Mouse (Mus musculus) left cerebral cortex, adult 9 months (tissue): ENCODE measurements at regions not wholly inside any gene's neighbourhood (a gene's known extent, or its start where the extent isn't known, plus 50 kb on each side); places are given as distances from the start of the nearest gene placed in this dataset.

ENCODE experiments used
- DNase-seq, 2 experiments: peaks; one replicate each; pipeline ENCODE4 v3.0.0; 2022; ENCODE audit warnings: low spot score in 2 of 2

DNA sequence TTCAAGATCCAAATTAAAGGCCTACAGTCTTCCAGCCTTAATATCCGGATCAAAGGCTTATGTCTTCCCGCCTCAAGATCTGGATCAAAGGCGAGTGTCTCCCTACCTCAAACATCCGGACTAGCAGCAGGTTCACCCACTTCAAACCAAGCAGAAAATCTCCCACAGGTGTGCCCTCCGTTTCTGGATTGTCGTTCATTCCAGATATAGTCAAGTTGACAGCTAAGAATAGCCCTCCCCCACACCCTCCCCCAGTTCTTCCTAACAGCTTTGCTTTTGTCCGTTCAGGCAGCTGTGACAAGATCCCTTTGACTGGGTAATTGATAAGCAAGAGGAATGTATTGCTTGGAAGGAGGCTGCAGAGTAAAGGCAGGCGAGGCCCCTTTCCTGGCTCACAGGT, 118.3 kb upstream of the Serp2 start:
- DNase-seq: no peak

DNA sequence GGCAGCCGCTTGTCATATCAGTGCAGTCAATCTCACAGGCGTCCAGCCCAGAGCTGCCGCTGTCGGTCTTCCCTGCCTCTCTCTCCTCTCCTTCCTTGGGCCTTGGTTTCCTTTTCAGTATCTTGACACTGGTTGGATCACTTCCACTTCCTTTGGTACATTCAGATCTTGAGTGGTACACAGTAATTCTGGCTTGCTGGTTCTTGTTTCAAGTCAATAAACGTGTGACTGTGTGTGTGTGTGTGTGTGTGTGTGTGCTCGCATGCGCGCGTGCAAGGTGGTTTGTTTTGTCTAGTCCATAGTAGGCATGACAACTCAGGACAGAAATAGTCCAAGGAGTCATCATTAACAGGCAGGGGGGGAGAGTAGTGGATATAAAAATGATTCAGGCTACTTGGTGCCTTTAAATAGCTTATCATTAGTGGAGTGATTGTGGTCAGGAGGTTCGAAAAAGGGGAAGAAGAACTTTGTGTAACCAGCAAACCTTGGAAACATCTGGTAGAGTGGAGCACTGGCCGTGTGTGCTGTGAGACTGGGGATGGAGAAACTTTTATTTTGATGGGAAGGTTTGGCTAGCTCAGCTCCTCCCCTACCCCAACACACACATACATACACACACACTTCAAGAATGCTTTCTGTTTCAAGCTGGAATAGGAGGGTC, 117.1 kb upstream of the Serp2 start:
- no peak for DNase-seq

DNA sequence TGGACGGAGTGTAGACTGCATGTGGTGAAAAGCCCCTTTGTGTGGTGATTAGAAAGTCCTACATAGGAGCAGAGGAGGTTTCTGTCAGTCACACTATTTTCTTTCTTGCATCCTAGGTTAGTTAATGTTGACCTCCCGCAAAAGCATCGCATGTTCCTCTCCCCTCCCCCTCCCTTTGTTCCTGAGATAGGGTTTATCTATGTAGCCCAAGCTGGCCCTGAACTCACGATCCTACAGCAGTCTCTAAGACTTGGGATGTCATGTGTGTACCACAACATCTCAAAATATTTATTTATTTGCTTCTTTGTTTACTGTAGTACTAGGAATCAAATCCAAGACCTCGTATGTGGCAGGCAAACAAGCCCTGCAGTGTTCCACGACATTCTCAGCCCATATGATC, 116.2 kb upstream of the Serp2 start:
- DNase-seq: no peak

DNA sequence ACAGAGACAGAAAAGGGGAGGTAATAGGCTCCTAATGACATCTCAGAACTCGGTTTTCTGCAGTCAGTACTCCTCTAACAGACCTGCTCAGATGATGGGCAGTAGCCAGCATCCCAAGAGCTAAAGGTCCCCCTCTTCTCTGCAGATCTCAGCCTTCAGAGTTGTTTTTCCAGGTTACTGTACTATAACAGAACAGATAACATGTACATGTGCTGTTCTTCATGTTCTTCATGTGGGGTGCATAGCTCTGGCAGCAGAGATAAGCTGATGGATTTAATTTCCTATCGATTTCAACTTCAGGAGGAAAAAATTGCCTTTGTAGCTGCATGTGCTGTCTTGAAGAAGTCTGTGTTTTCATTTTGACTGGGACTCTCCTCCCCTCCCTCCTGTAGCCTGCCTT, 115.8 kb upstream of the Serp2 start:
- DNase-seq: no peak

DNA sequence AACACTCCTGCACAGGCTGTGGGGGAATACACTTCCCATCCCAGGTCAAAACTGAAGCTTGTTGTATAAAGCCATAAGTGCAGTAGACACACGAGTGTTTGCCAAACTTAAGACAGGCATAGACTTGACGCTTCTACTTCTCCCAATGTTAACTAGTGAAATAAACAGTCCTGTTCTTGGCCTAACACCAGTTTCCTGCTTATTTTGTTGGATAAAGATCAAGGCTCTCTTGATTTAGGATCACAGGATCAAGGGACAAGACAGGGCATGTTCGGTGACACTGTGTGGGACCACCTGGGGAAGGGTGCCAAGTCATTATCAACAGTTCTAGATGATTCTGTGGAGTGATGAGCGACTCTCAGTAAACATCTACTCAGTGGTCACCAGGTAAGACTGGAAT, 114.3 kb upstream of the Serp2 start:
- no peak for DNase-seq

DNA sequence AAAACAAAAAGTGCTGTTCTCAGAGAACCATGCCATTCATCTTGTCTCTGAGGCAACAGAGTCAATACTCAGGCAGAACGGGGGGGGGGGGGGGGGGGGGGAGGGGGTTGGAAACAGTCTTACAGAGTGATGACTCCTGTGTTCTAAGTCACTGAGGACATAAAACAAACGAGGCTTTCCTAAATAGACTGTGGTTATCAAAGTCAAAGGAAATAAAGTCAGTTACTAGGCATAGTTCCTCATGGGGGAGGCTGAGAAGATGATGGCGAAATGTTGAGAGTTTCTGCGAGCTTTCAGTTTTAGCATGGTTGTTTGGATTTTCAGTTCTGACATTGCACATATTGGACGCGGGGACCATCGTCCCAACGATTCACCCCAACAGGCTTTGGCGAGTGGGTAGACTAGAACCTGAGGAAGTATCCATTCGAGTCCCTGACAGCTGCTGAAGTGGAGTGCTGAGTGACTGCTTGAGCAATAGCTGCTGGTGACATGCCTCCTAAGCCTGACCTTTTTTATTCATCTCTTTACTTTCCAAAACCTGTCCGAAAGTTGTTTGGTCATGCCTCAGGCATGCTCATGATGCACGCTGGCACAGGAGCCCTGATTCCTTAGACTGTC, 109.2 kb upstream of the Serp2 start:
- no peak for DNase-seq

DNA sequence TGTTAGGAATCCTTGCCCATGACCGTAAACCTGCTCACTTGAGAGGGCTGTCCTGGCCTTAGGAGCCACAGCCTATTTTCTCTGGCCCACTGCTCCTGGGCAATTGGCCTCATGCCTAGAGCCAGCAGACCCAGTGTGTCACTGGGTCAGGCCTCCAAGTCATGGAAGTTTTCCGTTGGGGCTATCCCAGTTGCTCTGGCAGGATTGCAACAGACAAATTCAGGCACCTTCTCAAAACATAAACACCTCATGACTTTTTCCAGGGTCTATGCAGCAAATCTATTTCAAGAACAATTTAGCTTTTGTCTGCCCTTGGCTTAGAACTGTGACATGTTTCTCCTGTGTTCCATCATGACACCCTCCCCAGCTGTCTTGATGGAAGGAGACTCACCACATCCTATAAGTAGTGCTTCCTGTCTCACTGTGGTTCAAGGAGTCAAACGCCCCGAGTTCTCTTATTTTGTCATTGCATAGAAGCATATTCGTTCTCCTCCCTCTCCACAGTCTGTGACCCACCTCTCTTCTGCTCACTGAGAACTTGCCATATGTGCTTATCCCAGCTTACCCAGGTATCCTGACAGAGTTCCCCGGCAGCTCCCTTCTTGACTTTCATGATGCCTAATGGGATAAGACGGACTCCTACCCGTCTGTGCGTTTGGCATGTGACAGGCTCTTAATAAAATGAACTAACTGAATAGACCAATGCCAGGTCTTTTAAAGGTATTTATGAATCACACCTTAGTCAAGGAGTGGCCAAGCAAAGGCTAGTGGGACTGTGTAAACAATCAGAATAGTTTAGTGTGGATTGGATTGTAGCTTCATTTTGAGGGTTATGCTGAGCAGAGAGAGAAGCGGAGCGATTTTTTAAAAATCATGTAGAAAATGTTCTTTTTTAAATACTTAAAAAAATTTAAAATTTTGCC, 108.2 kb upstream of the Serp2 start:
- no peak for DNase-seq

DNA sequence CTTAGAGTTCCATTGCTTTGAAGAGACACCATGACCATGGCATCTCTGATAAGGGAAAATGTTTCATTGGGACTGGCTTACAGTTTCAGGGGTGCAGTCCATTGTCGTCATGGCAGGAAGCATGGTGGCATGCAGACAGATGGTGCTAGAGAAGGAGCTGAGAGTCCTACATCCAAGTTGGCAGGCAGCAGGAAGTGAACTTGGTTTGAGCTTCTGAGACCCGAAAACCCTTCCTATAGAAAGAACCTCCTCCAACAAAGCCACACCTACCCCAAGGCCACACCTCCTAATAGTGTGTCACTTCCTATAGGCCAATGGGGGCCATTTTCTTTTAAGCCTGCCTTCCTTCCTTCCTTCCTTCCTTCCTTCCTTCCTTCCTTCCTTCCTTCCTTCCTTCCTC, 107.1 kb upstream of the Serp2 start:
- DNase-seq: no peak

DNA sequence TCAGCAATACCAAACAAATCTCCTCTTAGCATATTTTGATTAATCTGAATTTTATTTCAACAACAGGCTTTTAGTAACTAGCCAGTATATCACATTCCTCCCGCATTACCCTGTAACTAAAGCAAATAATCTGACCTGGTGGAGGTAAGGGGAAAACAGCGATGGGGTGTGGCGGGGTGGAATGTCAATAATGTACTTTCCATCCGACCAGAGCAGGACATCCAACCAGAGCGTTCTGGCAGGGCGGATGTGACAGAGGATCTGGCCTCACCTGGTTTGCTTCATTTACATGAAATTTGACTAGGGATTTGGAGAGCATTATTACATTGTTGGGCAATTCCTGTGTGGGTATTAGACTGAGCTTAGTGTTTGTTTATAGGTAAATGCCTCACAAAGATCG, 106.2 kb upstream of the Serp2 start:
- no peak for DNase-seq

DNA sequence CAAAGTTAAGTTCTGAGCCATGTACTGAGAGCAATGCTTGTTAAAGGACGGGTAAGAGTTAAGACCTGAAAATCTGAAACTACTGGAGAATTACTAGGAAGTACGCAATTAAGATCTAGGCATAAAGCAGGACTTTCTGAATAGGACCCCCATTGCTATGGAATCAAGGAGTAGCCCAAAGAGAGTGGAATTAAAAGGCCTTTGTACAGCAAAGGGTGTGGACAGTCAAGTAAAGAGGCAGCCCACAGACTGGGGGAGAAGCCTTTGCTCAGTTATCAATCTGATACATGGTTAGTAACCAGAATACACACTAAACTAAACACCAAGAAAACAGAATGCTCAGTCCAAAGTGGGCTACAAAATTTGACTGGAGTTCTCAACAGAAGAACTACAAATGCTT, 104.2 kb upstream of the Serp2 start:
- DNase-seq: no peak

DNA sequence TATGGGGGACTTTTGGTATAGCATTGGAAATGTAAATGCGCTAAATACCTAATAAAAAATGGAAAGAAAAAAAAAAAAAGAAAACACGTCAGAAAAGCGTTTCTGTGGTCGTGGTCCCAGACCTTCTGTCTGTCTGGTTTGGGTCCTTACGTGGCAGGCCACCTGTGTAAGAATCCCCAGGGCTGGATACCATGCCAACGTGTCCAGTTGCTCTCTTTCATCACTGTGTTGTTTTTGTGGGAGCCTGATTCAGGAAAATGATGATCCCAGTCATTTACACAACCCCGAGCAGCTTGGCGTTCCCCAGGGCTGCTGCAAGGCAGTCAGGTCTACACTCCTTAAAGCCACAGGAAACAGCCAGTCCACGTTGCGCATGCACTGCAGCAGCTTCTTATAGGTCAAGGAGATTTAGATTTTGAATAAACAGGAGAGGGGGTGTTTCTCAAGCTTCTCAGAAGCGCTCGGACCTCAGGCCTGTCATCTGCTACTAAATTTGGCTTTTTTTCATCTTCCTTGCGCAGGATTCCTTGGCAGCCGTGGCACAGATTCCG, 102.3 kb upstream of the Serp2 start:
- peak in 1 of 2 experiments; percentile 26 for DNase-seq

DNA sequence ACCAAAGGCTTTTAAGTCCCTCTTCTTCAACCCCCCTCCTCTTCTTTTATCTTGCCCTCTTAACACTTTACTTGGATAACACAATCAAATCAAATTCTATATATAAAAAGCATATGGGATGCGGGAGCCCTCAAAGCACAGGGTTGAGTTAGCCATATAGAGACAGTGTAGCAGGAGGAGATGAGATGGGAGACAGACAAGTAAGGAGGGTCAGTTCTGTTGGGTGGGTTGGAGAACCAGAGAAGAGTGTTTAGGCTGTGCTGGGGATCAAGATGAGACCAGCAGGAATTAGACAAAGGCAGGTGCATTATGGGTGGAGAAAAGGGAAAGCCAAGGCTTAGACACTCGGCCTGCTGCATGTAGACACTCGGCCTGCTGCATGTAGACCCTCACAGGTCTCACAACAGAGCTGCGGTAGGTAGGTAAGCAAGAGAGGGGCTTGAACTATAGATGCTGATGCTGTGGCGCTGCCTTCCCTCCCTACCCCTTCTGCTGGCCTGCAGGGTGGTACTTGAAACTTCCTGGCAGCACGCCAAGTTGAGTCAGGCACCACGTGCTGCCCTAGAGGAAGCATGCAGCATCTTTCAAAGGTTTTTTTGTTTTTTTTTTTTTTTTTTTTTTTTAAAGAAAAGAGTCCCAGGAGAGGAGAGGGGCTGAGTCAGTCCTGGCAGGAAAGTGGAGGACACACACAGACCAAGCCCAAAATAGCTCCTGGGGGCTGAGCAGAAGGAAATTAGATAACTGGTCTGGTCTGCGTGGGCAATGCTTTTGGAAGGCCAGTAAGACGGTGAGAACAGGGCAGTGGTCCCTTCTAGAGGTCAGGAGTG, 101.3 kb upstream of the Serp2 start:
- no peak for DNase-seq

DNA sequence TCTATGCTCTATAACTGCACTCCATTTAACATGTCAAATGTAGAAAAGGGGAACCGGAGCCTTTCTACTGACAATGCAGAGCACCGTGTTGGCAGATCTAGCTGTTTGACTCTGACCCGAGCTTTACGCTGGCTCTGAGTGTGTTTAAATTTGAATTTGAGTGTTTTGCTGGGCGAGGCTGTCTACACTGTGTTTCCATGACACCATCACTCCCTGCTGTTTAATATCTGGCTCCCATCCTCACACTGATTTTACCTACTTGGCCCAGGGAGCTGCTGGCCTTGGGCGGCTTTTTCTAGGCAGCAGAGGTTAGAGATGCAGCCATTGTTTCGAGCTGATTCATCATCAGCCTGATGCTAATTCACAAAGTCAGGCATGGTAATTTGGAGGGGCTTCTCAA, 100.7 kb upstream of the Serp2 start:
- DNase-seq: no peak

DNA sequence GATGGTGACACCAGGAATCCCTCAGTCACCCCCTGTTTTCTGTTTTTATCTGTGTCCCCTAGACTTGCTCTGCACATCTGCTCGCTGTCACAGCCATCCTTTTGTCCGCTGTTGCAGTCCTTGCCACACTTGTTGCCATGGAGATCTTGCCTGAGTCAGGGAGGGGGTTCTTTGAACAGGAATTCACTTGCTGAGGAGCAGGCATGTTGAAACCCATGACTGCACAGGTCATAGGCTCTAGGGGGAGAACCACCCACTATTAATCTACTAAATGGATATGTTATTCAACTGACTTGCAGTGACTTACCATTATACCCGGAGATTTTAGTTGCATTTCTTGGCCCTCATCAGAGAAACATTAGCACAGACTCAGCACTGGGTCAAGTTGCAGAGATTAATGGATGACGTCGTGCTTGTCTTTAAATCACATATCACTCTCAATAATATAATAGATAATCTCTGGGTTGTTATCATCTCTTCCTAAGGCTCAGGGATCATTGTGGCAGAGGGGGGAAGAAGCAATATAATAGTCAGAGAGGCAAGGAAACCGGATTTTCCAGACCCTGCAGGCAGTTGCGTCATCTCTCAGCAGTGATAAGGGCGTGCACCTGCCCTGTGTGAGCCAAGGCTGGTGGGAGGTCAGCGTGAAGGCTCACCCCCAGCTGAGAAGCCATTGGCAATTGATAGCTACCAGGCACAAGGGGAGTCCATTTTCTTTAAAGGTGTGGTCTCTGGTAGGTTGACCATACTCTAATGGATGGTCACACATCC, 95.9 kb upstream of the Serp2 start:
- no peak for DNase-seq

DNA sequence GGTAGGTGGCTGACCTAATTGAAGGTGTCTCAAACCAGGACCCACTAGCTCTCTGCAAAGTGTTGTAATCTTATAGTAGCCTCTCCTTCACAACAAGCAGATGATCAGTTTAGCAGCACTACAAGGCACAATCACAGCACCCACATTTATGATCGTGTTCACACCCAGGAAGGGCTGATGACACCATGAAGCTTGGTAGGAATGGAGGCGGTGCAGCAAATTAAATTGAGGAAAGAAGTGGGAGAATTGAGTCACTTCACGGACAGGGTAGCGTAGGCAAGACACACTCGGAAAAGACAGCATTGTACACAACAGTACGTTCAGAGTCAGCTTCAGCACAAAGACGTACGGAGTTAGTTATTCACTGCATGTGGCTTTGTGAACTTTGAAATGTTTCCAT, 94.4 kb upstream of the Serp2 start:
- DNase-seq: peak; percentile 47 to 67

DNA sequence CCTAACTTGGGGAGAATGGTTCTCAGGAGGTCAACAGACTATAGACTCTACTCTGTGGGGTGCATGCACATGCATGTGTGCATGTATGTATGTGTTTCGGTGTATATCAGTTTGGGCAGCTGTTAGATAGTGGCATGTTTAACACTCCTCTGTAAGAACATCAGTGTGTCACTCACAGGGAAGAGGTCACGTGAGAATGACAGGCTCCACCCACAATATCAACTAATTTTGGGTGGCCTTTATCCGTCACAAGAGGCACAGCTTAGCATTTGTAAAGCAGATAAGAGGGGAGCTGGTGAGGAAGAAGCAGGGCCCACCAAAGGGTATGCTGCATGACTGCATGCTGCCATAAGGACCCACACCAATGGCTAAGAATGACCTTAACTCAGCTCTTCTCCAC, 93.2 kb upstream of the Serp2 start:
- DNase-seq: no peak

DNA sequence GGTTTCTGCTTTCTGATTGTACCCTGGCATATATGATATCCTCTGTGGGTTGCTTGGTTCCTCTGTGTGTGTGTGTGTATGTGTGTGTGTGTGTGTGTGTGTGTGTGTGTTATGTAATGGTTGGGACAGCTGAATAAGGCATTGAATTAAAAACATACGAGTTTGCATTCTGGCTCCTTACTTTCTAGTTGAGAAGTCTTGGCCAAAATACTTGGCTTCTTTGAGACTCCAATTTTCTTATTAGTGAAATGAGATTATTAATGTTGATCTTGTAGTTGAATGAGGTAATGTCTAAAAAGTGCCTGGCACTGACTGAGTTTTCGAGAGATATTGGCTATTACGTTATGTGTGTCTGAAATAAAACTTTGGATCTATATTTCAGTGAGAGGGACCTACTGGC, 88.0 kb upstream of the Serp2 start:
- DNase-seq: no peak

DNA sequence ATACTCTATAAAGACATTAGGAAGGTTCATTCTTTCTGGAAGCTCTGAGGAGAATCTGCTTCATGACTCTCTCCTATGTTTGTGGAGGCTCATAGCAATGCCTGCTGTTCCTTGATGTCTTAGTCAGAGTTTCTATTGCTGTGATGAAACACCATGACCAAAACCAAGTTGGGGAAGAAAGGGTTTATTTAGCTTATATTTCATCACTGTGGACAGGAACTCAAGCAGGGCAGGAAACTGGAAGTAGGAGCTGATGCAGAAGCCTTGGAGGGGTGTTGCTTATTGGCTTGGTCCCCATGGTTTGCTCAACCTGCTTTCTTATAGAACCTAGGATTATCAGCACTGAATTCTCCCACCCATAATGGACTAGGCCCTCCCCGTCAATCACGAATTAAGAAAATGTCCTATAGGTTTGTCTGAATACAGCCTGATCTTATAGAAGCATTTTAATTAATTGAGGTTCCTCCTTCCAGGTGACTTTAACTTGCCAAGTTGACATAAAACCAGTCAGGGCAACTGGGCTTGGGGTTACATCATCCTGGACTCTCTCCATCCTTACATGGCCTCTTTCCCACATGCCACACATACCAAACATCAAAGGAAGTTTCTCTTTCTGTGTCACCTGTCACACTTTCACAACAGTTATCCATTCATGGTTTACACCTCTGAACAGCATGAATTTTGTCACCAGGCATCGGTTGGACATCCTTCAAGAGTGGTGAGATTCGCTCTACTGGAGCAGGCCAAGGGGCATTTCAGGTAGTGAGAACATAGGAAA, 85.3 kb upstream of the Serp2 start:
- no peak for DNase-seq

DNA sequence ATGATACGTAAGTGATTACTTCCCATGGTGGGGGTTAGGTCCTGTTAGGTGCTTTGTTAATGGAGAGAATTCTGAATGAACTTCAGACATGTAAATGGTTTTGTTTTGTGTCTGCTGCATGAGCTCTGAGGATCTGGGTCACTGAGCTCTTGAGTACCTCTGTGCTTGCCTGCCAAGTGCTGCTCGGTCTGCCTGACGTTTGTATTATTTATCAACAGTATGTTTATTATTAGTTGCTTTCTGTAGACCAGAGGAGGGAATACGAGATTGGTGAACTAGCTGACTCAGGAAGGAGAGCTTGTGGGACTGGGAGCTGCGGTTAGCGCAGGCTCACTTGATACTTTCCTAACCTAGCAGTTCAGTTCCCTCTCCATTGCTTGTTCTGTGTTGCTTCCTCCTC, 76.5 kb upstream of the Serp2 start:
- DNase-seq: no peak

DNA sequence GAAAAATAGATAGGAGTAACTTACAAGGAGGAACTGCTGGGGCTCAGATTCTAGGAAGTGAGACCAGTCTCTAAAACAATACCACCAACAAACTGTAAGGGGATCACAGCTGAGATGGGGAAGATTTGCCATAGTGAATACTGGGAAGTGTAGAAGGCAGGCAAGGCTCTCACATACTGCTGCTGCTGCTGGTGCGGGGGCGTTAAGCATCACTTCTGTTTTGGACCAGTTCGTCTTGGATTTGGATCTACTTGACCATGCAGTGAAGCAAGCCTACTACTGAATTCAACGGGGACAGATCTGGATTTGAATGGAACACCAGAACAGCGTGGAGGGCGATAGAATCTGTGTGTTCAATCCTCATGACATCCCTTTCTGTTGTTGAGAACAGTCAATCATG, 76.1 kb upstream of the Serp2 start:
- no peak for DNase-seq
